Mouse (Mus musculus): ENCODE results near the gene Gm12248.

DNA sequence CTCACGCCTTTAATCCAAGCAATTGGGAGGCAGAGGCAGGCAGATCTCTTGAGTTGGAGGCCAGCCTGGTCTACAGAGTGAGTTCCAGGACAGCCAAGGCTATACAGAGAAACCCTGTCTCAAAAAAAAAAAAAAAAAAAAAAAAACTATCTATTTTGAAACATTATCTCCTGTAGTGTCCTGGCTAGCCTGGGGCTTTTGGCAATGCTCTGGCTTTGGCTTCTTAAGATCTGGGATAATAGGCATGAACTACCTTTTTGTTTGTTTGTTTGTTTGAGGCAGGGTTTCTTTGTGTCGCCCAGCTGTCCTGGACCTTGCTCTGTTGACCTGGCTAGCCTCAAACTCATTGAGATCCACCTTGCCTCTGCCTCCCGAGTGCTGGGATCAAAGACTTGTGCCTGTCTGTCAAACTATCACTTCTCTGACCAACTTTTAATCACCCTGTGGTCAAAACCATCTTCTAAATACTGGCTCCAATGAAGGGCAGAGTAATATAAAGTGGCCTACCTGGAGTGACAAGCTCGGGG is 8.3 kb upstream of the Gm12248 start:
- no peak for TF ChIP-seq CTCF (IDR thresholded peaks at IDR 0.05; ENCODE audit: low read depth)
- TF ChIP-seq EP300 (IDR thresholded peaks at IDR 0.05; ENCODE audit: low read depth) = no peak
